Mouse (Mus musculus): ENCODE measurements at regions not wholly inside any gene's neighbourhood (a gene's known extent, or its start where the extent isn't known, plus 50 kb on each side); places are given as distances from the start of the nearest gene placed in this dataset.

DNA sequence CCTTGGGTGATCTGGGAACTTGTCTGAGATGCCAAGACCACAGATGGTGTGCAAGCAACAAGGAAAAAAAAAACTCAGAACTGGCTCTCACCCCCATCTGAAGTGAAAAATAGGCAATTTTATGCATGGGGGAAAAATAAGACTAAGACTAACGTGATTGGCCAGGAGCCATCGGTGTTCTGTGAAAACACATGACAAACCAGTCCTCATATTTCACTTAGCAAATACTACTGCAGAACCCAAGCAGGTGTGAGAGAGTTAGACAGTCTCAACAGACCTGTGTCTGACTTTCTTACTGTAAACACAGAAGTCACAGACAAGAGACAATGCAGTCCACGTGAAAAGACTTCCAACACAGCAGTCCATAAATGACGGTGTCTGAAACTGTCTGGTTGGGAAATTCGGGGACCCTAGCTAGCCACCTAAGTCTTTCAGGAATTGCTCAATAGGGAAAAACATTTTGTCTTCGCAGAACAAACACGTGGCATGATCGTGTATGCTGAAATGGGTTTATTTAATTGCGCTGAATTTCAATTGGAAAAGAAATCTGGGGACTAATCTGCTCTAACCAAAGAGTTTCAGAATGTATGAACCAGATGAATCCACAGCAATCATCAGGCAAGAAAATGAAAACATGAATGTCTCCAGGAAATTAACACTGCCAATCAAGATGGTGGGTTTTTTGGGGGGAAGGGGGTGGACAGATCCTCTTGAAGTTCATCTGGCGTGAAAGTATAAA lies 213.1 kb upstream of the Klf14 start:
- TF ChIP-seq CTCF (IDR thresholded peaks at IDR 0.05; ENCODE audit: borderline replicate concordance, control insufficient read depth, extremely low read depth, insufficient read depth, low read length, poor library complexity) (no peak), POLR2A (IDR thresholded peaks at IDR 0.05; ENCODE audit: control insufficient read depth, extremely low read depth, insufficient read depth, low read length, poor library complexity) (no peak)

Data from thymus, adult 2 months (tissue).